Mouse (Mus musculus): ENCODE measurements around the gene Csf1. TPM values are rescaled to one million over a fixed set of nuclear protein-coding genes. Genes with fewer than 3 reads are reported as not detected.
"Not testable (repeated sequence)": the region's sequence is repeated elsewhere in the genome, so short reads cannot be mapped to it uniquely, and the experiment has no call there.

Gene Csf1
- polyA plus RNA-seq, 1 experiment = 46.3 TPM

DNA sequence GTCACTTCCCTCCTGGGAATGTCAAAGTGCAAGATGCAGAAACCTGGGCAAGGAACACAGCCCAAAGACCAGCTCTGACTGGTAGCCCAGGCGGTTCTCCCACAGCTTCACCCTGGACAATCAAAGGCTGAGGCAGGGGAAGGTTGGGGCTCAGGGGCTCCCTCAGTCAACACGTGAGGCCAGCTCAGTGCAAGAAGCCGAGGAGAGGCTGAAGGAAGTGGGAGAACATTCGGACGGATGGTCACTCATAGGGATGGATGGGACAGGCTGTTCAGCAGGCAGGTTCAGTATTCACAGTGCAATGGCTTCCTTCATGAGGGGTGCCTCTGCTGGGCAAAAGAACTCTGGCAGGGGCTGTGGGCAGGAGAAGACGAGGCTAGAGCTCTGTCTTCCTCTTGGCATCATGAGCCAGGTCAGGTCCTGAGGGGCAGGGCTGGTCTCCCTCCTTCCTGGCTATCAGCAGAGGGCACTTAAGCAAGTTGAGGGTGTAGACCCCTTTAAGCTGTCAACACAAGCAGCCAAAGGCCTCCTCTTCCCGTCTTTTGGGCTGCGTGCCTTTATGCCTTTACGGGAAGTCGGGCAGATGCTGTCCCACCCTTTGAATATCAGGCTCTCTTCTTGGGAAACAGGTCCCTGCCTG, 18.1 kb downstream of the Csf1 start:
- Histone ChIP-seq H3K4me1 (ENCODE audit: control insufficient read depth, insufficient read depth, insufficient read length) (no peaks in the 10 kb centered on the region), H3K4me3 (ENCODE audit: extremely low read depth, insufficient read depth, insufficient read length) (no peak overlapping the region), H3K36me3 (ENCODE audit: control insufficient read depth, insufficient read depth, low read length) (peaks cover 1% of the 10 kb centered on the region; the same call in 1 of the 2 replicates), H3K27me3 (ENCODE audit: control insufficient read depth, insufficient read depth, low read length) (no peaks in the 10 kb centered on the region), H3K27ac (ENCODE audit: insufficient read depth, low read length) (no peak overlapping the region; the same call in 1 of the 2 replicates)
- no peak for TF ChIP-seq CTCF (IDR thresholded peaks at IDR 0.05; ENCODE audit: extremely low read depth, insufficient read depth, insufficient read length, insufficient replicate concordance)
- no peak for TF ChIP-seq POLR2A (IDR thresholded peaks at IDR 0.05; ENCODE audit: low read depth, low read length)
- DNase-seq (ENCODE audit: low read depth in 1 of 2, low spot score in 2 of 2) = no peak
- WGBS = 92% methylated on average over 10 of the region's 10 CpGs

- peaks cover 1% of the 10 kb centered on the region; the same call in 1 of the 2 replicates for H3K36me3 ChIP-seq (ENCODE audit: control insufficient read depth, insufficient read depth, low read length)
- no peaks in the 10 kb centered on the region for H3K27me3 ChIP-seq (ENCODE audit: control insufficient read depth, insufficient read depth, low read length)
- no peak for TF ChIP-seq POLR2A (IDR thresholded peaks at IDR 0.05; ENCODE audit: low read depth, low read length)
- TF ChIP-seq CTCF (IDR thresholded peaks at IDR 0.05; ENCODE audit: extremely low read depth, insufficient read depth, insufficient read length, insufficient replicate concordance) = no peak
- no peak overlapping the region for H3K4me3 ChIP-seq (ENCODE audit: extremely low read depth, insufficient read depth, insufficient read length)
- DNase-seq (ENCODE audit: low read depth in 1 of 2, low spot score in 2 of 2) = no peak
- H3K27ac ChIP-seq (ENCODE audit: insufficient read depth, low read length) = no peak overlapping the region
- H3K4me1 ChIP-seq (ENCODE audit: control insufficient read depth, insufficient read depth, insufficient read length) = no peaks in the 10 kb centered on the region
Observed at GRCm38 (mm10) chr3:107741387-107741786, 18.9 kb downstream of the Csf1 start.

DNA sequence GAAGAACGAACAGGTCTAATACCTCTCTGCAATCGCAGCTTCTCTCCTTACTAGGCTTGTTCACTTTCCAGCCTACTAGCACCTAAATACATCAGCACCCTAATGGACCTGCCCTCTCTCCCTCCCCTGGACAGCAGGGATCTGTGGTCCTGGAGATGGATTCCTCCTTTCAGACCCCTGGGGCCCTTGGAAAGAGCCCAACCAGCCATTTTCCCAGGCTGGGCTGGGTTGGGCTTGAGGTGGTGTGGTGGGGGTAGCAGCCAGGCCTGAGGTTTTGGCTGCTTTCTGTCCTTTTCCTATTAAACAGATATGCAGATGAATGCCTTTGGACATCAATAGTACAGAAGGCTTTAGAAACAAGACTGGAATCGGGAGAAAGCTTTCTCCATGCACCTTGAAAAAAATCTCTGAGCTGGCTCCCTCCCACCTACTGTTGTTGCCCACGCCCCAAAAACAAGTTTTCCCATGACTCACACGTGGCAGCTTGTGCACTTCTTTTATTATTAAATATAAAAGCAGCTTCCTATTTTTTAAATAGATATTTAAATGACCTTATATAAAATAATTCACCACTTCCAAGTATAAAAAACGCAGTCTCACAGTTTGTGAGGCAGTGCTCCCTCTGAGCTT, 19.6 kb downstream of the Csf1 start:
- no peak for DNase-seq (ENCODE audit: low read depth in 1 of 2, low spot score in 2 of 2)
- Histone ChIP-seq H3K27me3 (ENCODE audit: control insufficient read depth, insufficient read depth, low read length) (no peaks in the 10 kb centered on the region), H3K4me1 (ENCODE audit: control insufficient read depth, insufficient read depth, insufficient read length) (no peaks in the 10 kb centered on the region), H3K36me3 (ENCODE audit: control insufficient read depth, insufficient read depth, low read length) (peaks cover 1% of the 10 kb centered on the region; the same call in 1 of the 2 replicates), H3K4me3 (ENCODE audit: extremely low read depth, insufficient read depth, insufficient read length) (no peak overlapping the region), H3K27ac (ENCODE audit: insufficient read depth, low read length) (0 out of 2 replicates have a peak overlapping the region, but pooled peaks have one; percentile 4)
- no peak for TF ChIP-seq CTCF (IDR thresholded peaks at IDR 0.05; ENCODE audit: extremely low read depth, insufficient read depth, insufficient read length, insufficient replicate concordance)
- TF ChIP-seq POLR2A (IDR thresholded peaks at IDR 0.05; ENCODE audit: low read depth, low read length) = no peak
- 45% methylated on average over 6 of the region's 6 CpGs for WGBS

GRCm38 (mm10) chr3:107739966-107740365, 20.3 kb downstream of the Csf1 start:
- H3K36me3 ChIP-seq (ENCODE audit: control insufficient read depth, insufficient read depth, low read length) = no peaks in the 10 kb centered on the region
- WGBS = 64% methylated on average over 2 of the region's 2 CpGs
- no peaks in the 10 kb centered on the region for H3K4me1 ChIP-seq (ENCODE audit: control insufficient read depth, insufficient read depth, insufficient read length)
- no peak for TF ChIP-seq CTCF (IDR thresholded peaks at IDR 0.05; ENCODE audit: extremely low read depth, insufficient read depth, insufficient read length, insufficient replicate concordance)
- TF ChIP-seq POLR2A (IDR thresholded peaks at IDR 0.05; ENCODE audit: low read depth, low read length) = no peak
- H3K27ac ChIP-seq (ENCODE audit: insufficient read depth, low read length) = no peak overlapping the region
- no peaks in the 10 kb centered on the region for H3K27me3 ChIP-seq (ENCODE audit: control insufficient read depth, insufficient read depth, low read length)
- no peak overlapping the region for H3K4me3 ChIP-seq (ENCODE audit: extremely low read depth, insufficient read depth, insufficient read length)
- no peak for DNase-seq (ENCODE audit: low read depth in 1 of 2, low spot score in 2 of 2)

DNA sequence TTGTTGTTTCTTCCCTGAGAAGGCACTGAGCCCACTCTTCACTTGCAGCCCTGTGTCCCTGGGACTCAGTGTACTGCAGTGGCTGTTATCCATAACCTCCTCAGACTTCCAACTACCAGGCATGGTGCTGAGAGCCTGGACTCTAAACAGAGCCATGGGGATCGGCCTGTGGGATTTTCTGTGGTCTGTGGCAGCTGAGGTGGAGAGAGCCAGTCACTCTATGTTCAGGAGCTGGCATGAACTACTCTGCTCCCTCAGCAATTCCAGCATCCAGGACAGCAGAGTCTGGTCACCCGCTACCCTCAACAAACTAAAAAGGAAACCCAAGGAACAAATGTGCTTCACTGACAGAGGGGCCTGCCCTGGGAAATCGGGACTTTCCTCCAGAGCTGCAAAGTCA, 20.8 kb downstream of the Csf1 start:
- Histone ChIP-seq H3K4me1 (ENCODE audit: control insufficient read depth, insufficient read depth, insufficient read length) (no peaks in the 10 kb centered on the region), H3K36me3 (ENCODE audit: control insufficient read depth, insufficient read depth, low read length) (no peaks in the 10 kb centered on the region), H3K4me3 (ENCODE audit: extremely low read depth, insufficient read depth, insufficient read length) (no peak overlapping the region), H3K27ac (ENCODE audit: insufficient read depth, low read length) (no peak overlapping the region), H3K27me3 (ENCODE audit: control insufficient read depth, insufficient read depth, low read length) (no peaks in the 10 kb centered on the region)
- TF ChIP-seq POLR2A (IDR thresholded peaks at IDR 0.05; ENCODE audit: low read depth, low read length) (no peak), CTCF (IDR thresholded peaks at IDR 0.05; ENCODE audit: extremely low read depth, insufficient read depth, insufficient read length, insufficient replicate concordance) (no peak)
- no peak for DNase-seq (ENCODE audit: low read depth in 1 of 2, low spot score in 2 of 2)
- WGBS = 82% methylated on average over 3 of the region's 3 CpGs

GRCm38 (mm10) chr3:107738620-107739019, 21.6 kb downstream of the Csf1 start:
- Histone ChIP-seq H3K4me3 (ENCODE audit: extremely low read depth, insufficient read depth, insufficient read length) (no peak overlapping the region), H3K27ac (ENCODE audit: insufficient read depth, low read length) (no peak overlapping the region), H3K4me1 (ENCODE audit: control insufficient read depth, insufficient read depth, insufficient read length) (no peaks in the 10 kb centered on the region), H3K27me3 (ENCODE audit: control insufficient read depth, insufficient read depth, low read length) (no peaks in the 10 kb centered on the region), H3K36me3 (ENCODE audit: control insufficient read depth, insufficient read depth, low read length) (no peaks in the 10 kb centered on the region)
- WGBS = 93% methylated on average over 1 of the region's 1 CpGs
- TF ChIP-seq POLR2A (IDR thresholded peaks at IDR 0.05; ENCODE audit: low read depth, low read length) = no peak
- TF ChIP-seq CTCF (IDR thresholded peaks at IDR 0.05; ENCODE audit: extremely low read depth, insufficient read depth, insufficient read length, insufficient replicate concordance) = no peak
- DNase-seq (ENCODE audit: low read depth in 1 of 2, low spot score in 2 of 2) = no peak

- Histone ChIP-seq H3K36me3 (ENCODE audit: control insufficient read depth, insufficient read depth, low read length) (no peaks in the 10 kb centered on the region), H3K27ac (ENCODE audit: insufficient read depth, low read length) (no peak overlapping the region), H3K4me3 (ENCODE audit: extremely low read depth, insufficient read depth, insufficient read length) (no peak overlapping the region), H3K27me3 (ENCODE audit: control insufficient read depth, insufficient read depth, low read length) (no peaks in the 10 kb centered on the region), H3K4me1 (ENCODE audit: control insufficient read depth, insufficient read depth, insufficient read length) (no peaks in the 10 kb centered on the region)
- TF ChIP-seq CTCF (IDR thresholded peaks at IDR 0.05; ENCODE audit: extremely low read depth, insufficient read depth, insufficient read length, insufficient replicate concordance) (no peak), POLR2A (IDR thresholded peaks at IDR 0.05; ENCODE audit: low read depth, low read length) (no peak)
- 82% methylated on average over 1 of the region's 1 CpGs for WGBS
- DNase-seq (ENCODE audit: low read depth in 1 of 2, low spot score in 2 of 2) = no peak
Observed at GRCm38 (mm10) chr3:107737609-107738190, 22.6 kb downstream of the Csf1 start.

- 92% methylated on average over 13 of the region's 13 CpGs for WGBS
- not testable (repeated sequence) for H3K4me3 ChIP-seq (ENCODE audit: extremely low read depth, insufficient read depth, insufficient read length); H3K27me3 ChIP-seq (ENCODE audit: control insufficient read depth, insufficient read depth, low read length); H3K4me1 ChIP-seq (ENCODE audit: control insufficient read depth, insufficient read depth, insufficient read length); H3K36me3 ChIP-seq (ENCODE audit: control insufficient read depth, insufficient read depth, low read length); H3K27ac ChIP-seq (ENCODE audit: insufficient read depth, low read length); DNase-seq (ENCODE audit: low read depth in 1 of 2, low spot score in 2 of 2)
Observed at GRCm38 (mm10) chr3:107735620-107736019, 24.6 kb downstream of the Csf1 start.
